Mouse (Mus musculus) heart, embryonic 11.5 days (tissue): Measurements from ENCODE around the gene Gm44596. TPM values are rescaled to one million over a fixed set of nuclear protein-coding genes. Genes with fewer than 3 reads are reported as not detected.
A peak's percentile ranks its signal among the peaks of the same experiment; 100 is the strongest.

ENCODE experiments used
- ATAC-seq: fragments of 200-750 bp; cut with Nextera tagmentation; replicated peaks from 2 replicates; pipeline ENCODE4 v1.8.0; 2017; ENCODE audit warnings: moderate library complexity; ENCODE audit not compliant: insufficient number of reproducible peaks, low FRiP score, low TSS enrichment
- H3K27ac ChIP-seq: fragments of 300-500 bp; sonication (generic); 2 replicates; pipeline ENCODE4 v1.5.1; 2014; ENCODE audit warnings: mild to moderate bottlenecking, low read depth, low read length
- H3K27me3 ChIP-seq: fragments of 300-500 bp; sonication (generic); 2 replicates; pipeline ENCODE4 v1.6.1; 2014; ENCODE audit warnings: mild to moderate bottlenecking, low read length, mixed read lengths; ENCODE audit not compliant: control insufficient read depth, insufficient read depth
- H3K36me3 ChIP-seq: fragments of 300-500 bp; sonication (generic); 2 replicates; pipeline ENCODE4 v1.6.1; 2014; ENCODE audit warnings: mild to moderate bottlenecking, low read length, moderate library complexity, mixed read lengths; ENCODE audit not compliant: control insufficient read depth, insufficient read depth
- H3K4me1 ChIP-seq: fragments of 300-500 bp; sonication (generic); 2 replicates; pipeline ENCODE4 v1.6.1; 2014; ENCODE audit warnings: low read length; ENCODE audit not compliant: control insufficient read depth, insufficient read depth
- H3K4me2 ChIP-seq: fragments of 300-500 bp; sonication (generic); 2 replicates; pipeline ENCODE4 v1.6.1; 2014; ENCODE audit warnings: mild to moderate bottlenecking, moderate library complexity
- H3K4me3 ChIP-seq: fragments of 300-500 bp; sonication (generic); 2 replicates; pipeline ENCODE4 v1.5.1; 2014; ENCODE audit warnings: low read depth, low read length
- H3K9ac ChIP-seq: fragments of 300-500 bp; sonication (generic); 2 replicates; pipeline ENCODE4 v1.6.1; 2014; ENCODE audit warnings: mild to moderate bottlenecking, low read depth, low read length, moderate library complexity
- H3K9me3 ChIP-seq: fragments of 300-500 bp; sonication (generic); replicated peaks from 2 replicates; pipeline ENCODE4 v1.6.1; 2016; ENCODE audit warnings: low read length; ENCODE audit not compliant: control insufficient read depth
- WGBS: fragments of 180-500 bp; shearing (Covaris S2); extraction: QIAGEN DNeasy Blood & Tissue Kit; methylation state at CpG from one replicate; pipeline ENCODE4 v1.1.7; 2014; ENCODE audit not compliant: insufficient replicate concordance; 5-methylcytosine and 5-hydroxymethylcytosine counted together
- polyA plus RNA-seq: library from polyadenylated mRNA; unstranded; fragments of >200 nt; fragmentation: Nextera tagmentation; extraction: Ambion mirVana; gene quantifications from 2 replicates; pipeline ENCODE4 v1.2.1, GENCODE M21; 2014

Gm44596 gene
- polyA plus RNA-seq, 1 experiment from 2014 or later: not detected

DNA sequence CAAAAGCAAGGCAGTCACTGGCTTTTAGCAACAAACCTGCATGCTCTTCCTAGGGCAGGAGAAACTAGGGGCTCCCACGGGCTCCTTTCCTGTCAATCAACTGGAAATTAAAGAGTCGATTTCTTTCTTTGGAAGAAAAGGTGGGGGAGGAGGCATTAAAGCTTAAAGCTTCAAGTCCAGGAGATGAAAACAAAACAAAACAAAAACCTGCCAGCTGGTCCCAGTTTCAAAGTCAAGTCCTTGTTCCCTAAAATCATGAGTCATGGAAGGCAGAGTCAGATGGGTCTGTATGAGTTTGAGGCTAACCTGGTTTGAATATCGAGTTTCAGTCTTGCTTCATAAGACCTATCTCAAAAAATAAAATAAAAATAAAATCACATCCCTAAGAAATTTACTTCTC is 21.2 kb upstream of the Gm44596 start:
- H3K9me3 ChIP-seq: no peaks in the 10 kb centered on the region
- H3K36me3 ChIP-seq: peaks cover 13% of the 10 kb centered on the region; the same call in 1 of the 2 replicates
- H3K4me1 ChIP-seq: 0 out of 2 replicates have a peak, but pooled peaks cover 4% of the 10 kb centered on the region
- no peak overlapping the region for H3K9ac ChIP-seq
- no peak overlapping the region for H3K27ac ChIP-seq
- 58% methylated on average over 3 of the region's 3 CpGs for WGBS
- no peaks in the 10 kb centered on the region for H3K27me3 ChIP-seq
- H3K4me3 ChIP-seq: no peak overlapping the region
- no peak overlapping the region for H3K4me2 ChIP-seq
- no peak for ATAC-seq

DNA sequence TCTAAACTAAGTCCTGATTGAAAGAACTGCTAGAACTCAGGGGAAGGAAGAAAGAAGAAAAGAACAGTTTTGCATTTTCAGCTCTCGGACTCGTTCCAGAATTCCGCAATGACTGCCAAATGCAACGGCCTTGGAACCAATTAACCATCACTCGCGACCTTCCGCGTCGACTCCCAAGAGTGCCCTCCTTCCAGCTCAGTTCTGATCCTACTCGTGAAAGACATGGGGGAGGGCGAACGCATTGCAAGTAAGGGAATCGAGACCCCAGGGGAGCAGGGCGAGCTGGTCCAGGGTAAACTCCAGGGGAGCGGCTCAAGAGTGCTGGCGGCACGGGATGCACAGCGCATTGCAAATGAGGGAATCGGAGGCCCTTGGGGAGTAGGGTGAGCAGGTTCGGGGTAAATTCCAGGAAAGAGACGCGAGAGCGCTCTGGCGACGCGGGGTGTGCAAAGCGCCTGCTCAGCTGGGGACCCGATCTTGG is 20.1 kb upstream of the Gm44596 start:
- Histone ChIP-seq H3K4me3 (peak overlapping the region; percentile 65), H3K27ac (peak overlapping the region; percentile 73), H3K36me3 (peaks cover 13% of the 10 kb centered on the region; the same call in 1 of the 2 replicates), H3K4me1 (peaks cover 4% of the 10 kb centered on the region; the same call in 1 of the 2 replicates), H3K9ac (peak overlapping the region; percentile 73), H3K27me3 (no peaks in the 10 kb centered on the region), H3K9me3 (no peaks in the 10 kb centered on the region), H3K4me2 (peak overlapping the region; percentile 84)
- under 1% methylated on average over 26 of the region's 28 CpGs for WGBS
- ATAC-seq: peak; percentile 46

DNA sequence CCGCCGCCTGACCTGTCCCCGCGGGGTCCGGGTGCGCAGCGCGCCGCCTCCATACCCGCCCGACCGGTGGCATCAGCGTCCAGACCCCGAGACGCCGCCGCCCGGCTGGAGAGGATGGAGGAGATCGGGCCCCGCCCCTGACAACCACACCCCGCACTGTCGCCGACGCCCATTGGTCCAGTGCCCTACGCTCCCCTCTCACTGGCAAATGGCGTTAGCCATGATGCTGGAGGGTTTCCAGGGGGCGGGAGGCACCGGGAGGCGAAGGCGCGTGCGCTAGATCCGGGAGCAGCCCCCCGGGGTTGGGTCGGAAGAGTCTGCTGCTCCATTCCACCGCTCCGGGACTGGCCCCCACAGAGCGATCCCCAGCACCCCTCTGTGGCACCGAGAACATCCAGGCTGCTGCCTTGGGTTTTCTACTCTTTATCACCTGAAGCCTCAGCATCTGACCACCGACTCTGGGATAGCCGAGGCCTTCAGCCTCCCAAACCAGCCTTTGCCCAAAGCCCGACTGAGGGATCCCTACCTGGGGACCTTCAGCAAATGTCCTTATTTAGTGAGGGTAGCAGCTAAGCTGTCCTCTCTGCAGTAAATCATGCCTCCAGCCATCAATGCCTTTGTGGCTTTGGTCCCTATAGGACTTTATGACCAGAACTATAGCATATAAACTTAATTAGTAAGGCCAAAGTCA is 19.4 kb upstream of the Gm44596 start, which contains the start of gene Tulp3:
Tulp3 (minus strand) TSS at position 126 of the 691 bp plus-strand sequence.
- no peaks in the 10 kb centered on the region for H3K9me3 ChIP-seq
- H3K36me3 ChIP-seq: peaks cover 12% of the 10 kb centered on the region; the same call in 1 of the 2 replicates
- no peaks in the 10 kb centered on the region for H3K27me3 ChIP-seq
- peak within 1 kb of the TSS; percentile 84 for H3K4me2 ChIP-seq
- H3K4me3 ChIP-seq: peak within 1 kb of the TSS; percentile 65
- WGBS: under 1% methylated on average over 34 of the region's 42 CpGs
- peak within 1 kb of the TSS; percentile 73 for H3K27ac ChIP-seq
- H3K9ac ChIP-seq: peak within 1 kb of the TSS; percentile 73
- peaks cover 4% of the 10 kb centered on the region; the same call in 1 of the 2 replicates for H3K4me1 ChIP-seq
- ATAC-seq: peak; percentile 99

DNA sequence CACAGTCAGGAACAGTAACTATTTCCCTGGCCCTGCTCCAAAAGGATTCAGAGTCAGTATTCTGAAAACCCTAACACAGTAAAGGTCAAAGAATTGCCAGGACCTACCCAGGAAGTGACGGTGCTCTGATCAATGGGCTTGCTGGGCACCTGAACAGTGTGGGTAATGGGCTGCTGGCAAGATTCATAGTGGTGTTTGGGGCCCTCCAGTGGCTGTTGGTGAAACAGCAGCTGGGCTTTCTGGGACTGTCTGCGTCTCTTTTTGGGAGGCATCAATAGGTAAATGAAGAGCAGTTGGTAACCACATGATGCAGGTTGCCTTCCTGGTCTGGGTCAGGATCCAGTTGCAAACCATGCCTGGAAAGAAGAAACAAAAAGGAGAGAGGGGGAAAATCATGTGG is 16.3 kb upstream of the Gm44596 start:
- WGBS: 41% methylated on average over 2 of the region's 2 CpGs
- no peak overlapping the region for H3K9ac ChIP-seq
- H3K4me1 ChIP-seq: peaks cover 14% of the 10 kb centered on the region
- no peak overlapping the region for H3K27ac ChIP-seq
- no peaks in the 10 kb centered on the region for H3K9me3 ChIP-seq
- no peaks in the 10 kb centered on the region for H3K27me3 ChIP-seq
- H3K4me2 ChIP-seq: no peak overlapping the region
- no peak for ATAC-seq
- H3K36me3 ChIP-seq: peaks cover 11% of the 10 kb centered on the region; the same call in 1 of the 2 replicates
- no peak overlapping the region for H3K4me3 ChIP-seq

DNA sequence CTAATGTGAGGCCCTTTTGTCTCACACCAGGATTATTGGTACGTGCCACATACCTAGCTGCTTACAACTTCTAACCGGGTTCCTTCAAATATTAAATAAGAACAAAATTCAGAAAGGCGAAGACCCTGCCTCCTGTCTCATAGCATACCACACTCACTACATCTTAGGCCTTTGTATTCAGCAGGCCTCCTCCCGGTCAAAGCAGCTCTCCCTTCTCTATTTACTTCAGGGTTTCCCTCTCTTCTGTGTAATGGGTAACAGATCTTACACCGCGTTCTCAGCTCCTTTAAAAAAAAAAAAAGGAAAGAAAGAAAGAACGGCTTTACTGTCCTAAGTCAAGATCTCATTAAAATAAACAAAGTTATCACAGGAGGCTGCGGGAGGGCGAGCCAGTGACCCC is 13.4 kb upstream of the Gm44596 start:
- Histone ChIP-seq H3K36me3 (peaks cover 20% of the 10 kb centered on the region), H3K4me3 (peak overlapping the region; percentile 96), H3K9ac (peak overlapping the region; percentile 86), H3K9me3 (no peaks in the 10 kb centered on the region), H3K4me1 (peaks cover 11% of the 10 kb centered on the region), H3K27me3 (no peaks in the 10 kb centered on the region), H3K27ac (peak overlapping the region; percentile 96), H3K4me2 (peak overlapping the region; percentile 85)
- ATAC-seq: no peak
- 18% methylated on average over 9 of the region's 9 CpGs for WGBS

DNA sequence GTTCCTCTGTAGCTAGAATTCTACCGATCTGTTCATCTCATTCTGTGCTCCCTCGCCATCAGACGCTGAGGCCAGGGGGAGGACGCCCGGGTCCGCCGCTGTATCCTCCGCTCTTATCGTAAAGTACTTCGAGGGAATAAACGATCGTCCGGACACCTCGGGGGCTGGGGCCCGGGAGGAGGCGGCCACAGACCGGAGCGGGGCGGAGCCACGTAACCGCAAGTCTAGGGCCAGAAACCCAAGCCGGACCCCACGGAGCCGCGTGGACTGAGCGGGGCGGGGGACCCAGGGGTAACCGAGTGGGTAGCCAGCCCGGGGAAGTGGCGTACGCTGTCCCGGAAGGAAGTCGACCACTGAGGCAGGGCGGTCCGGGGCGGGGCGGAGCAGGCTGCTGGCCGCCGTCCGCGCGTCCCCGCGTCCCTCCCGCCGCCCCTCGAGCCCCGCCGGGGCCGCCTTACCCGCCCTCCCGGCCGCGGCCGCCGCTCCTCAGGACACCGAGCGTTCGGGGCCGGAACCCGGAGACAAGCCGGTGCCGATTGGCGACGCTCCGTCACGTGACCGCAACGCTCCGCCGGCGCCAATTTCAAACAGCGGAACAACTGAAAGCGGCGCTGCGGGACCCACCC is 12.8 kb upstream of the Gm44596 start, which contains the start of the genes Rhno1 and Foxm1:
Rhno1 (minus strand) TSS at position 531 of the 626 bp plus-strand sequence.
Foxm1 (plus strand) TSS at position 587 of the 626 bp plus-strand sequence.
- Histone ChIP-seq H3K4me2 (peak within 1 kb of the TSS; percentile 85), H3K27ac (peak within 1 kb of the TSS; percentile 96), H3K4me1 (peaks cover 11% of the 10 kb centered on the region), H3K9me3 (no peaks in the 10 kb centered on the region), H3K27me3 (no peaks in the 10 kb centered on the region), H3K9ac (peak within 1 kb of the TSS; percentile 86), H3K36me3 (peaks cover 25% of the 10 kb centered on the region), H3K4me3 (peak within 1 kb of the TSS; percentile 96)
- under 1% methylated on average over 58 of the region's 76 CpGs for WGBS
- peak; percentile 86 for ATAC-seq

DNA sequence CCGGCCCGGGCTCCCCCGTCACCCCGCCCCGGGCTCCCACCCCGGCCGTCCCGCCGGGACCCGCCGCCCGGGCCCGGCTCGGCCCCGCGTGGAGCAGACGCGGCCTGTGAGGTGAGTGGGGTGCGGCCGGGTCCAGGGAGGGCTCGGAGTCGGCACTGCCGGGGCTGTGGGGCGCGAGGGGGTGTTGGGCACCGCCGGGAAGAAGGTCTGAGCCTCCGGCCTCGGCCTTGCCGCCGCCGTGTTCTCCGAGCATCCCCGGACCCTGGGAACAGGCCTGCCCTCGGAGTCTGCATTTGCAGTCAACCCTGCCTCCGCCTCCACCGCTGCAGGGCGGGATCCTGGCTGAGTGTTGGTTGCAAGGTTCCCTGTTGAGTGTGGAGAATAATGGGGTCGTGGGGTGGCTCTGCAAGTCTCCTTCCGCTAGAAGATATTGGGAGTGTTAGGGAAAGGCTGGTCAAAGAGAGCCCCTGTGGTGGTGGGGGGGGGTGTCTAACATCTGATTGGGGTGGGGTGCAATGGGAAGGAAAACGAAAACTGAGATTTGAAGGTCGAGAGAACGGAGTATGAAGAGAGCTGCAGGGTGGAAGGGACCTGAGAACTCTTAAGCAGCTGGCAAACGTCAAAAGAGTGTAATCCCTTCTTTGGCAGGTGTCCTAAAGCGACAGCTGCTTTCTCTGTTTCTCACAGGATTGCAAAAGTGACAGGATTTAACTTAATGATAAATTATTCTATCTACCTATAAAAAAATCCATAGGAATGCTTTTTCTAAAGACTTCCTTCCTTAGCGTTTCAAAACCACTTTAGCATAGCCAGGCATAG is 12.1 kb upstream of the Gm44596 start:
- Histone ChIP-seq H3K9me3 (no peaks in the 10 kb centered on the region), H3K27ac (peak overlapping the region; percentile 96), H3K4me1 (peaks cover 11% of the 10 kb centered on the region), H3K4me3 (peak overlapping the region; percentile 96), H3K27me3 (no peaks in the 10 kb centered on the region), H3K4me2 (peak overlapping the region; percentile 85), H3K9ac (peak overlapping the region; percentile 86), H3K36me3 (peaks cover 25% of the 10 kb centered on the region)
- WGBS: 2% methylated on average over 46 of the region's 46 CpGs
- ATAC-seq: peak; percentile 32; the same call in 1 of the 2 replicates

DNA sequence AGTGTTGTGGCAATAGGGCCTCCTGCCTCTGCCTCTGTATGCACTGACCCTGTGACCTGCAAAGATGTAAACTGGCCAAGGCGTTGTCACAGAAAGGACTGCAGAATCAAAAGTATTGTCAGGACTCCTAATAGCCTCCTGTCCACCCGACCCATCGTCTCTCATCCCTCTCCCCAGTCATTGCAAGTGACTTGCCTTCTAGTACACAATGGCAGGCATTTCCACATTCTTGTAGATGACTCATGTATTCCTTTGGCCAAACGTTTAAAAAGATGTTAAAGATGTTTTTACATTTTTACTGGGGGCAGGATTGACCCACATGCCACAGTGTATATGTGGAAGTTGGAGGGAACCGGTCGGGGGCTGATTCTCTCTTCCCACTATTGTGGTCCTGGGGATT is 10.6 kb upstream of the Gm44596 start:
- H3K4me2 ChIP-seq: no peak overlapping the region
- no peak for ATAC-seq
- H3K27me3 ChIP-seq: no peaks in the 10 kb centered on the region
- no peaks in the 10 kb centered on the region for H3K9me3 ChIP-seq
- peaks cover 11% of the 10 kb centered on the region for H3K4me1 ChIP-seq
- WGBS: 77% methylated on average over 6 of the region's 6 CpGs
- H3K27ac ChIP-seq: no peak overlapping the region
- H3K4me3 ChIP-seq: no peak overlapping the region
- H3K36me3 ChIP-seq: peaks cover 29% of the 10 kb centered on the region
- no peak overlapping the region for H3K9ac ChIP-seq
